Mouse (Mus musculus) megakaryocyte-erythroid progenitor cell, adult 5 weeks (primary cell): ENCODE measurements around the gene 4933402D24Rik. TPM values are rescaled to one million over a fixed set of nuclear protein-coding genes. Genes with fewer than 3 reads are reported as not detected.

ENCODE experiments used
- polyA plus RNA-seq: library from polyadenylated mRNA; stranded (reverse); fragments of >175 nt; gene quantifications from 2 replicates; pipeline ENCODE4 v1.2.3, GENCODE M21; 2012

4933402D24Rik gene
- polyA plus RNA-seq: not detected in 2 replicates

DNA sequence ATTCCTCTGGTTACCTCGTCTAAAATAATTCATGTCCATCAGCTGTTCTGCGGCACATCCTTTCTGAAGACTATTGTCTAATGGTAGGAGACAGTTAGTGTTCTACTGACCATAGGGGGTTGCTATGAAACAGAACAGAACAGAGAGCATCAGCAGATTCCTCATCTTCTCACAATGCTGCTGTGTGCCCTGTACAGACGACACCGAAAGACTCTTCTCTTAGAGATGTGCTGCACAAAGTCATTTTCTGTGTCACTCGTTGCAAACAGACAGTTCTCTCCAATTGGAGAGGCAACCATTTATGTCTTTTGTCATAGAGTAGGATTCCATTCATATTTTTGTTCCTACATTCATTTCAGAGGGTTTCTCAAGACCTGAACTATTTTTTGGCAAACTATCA is at the start of gene 4933402D24Rik:
4933402D24Rik (minus strand) TSS at position 101 of the 400 bp plus-strand sequence.

DNA sequence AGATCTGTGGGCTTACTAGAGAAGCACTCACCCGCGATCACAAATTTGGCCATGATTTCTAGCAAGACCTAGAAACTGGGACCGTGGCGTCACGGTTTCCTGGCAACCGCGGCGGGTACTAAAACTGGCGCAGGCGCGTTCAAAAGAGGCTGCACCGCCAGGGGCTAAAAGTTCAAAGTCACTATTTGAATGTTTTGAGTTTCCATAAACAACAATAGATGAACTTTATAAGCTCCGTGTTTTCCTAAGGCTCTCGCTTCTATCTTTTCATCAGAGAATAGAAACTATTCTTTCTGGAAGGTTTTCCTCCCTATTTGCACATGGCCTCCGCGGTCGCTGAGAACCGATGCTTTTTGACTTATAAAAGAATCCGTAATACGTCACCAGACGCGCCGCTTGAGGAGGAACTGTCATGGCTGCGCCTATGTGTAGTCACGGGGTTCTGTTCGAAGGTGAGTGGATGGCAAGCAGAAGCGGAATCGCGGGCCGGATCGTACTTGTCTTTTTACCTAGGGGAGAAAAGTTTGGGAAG is 38.8 kb downstream of the 4933402D24Rik start, which contains the start of the genes Mdh1b and Fastkd2:
Mdh1b (minus strand) TSS at position 79 of the 532 bp plus-strand sequence.
Fastkd2 (plus strand) TSS at position 375 of the 532 bp plus-strand sequence.

Other genes with a start within 250 kb of the 4933402D24Rik start
- not detected in 2 replicates for gene Gm39653, start 153.3 kb downstream of the 4933402D24Rik start, polyA plus RNA-seq
- gene Dytn, start 82.3 kb downstream of the 4933402D24Rik start, polyA plus RNA-seq: not detected in 2 replicates
- not detected in 2 replicates for gene Mdh1b, start 38.9 kb downstream of the 4933402D24Rik start, polyA plus RNA-seq
- 1.4 and 2.1 TPM in 2 replicates for gene Fastkd2, start 38.7 kb downstream of the 4933402D24Rik start, polyA plus RNA-seq